Mouse (Mus musculus) CD8-positive naive resting alpha-beta T cell, adult 2 months (primary cell): ENCODE results near the gene Il2rb.

Experiments used
- DNase-seq, 2 experiments: peaks; one replicate each; pipeline ENCODE4 v3.0.0; 2022; ENCODE audit warnings: low read depth in 2 of 2, low spot score in 2 of 2

Il2rb gene

DNA sequence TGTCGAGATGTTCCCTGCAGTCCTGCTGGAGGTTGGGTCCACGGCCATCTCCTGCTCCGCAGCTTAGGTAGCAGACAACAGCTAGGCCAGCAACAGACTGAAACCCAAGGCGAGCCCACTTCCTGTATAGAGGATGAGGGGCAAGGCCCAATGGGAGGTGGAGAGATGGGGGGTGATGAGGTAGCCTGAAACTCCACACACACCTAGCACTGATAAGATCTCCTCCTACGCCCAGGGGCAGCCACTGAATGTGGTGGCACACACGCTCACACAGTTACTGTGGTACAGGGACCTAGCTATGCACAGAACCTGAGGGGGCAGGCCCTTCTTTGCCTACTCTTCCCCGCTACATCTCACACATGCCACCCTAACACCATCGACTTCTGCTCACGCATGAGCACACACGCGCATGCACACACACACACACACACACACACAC lies at the start of gene Il2rb:
TSS of gene Il2rb (minus strand) at position 304 of the 439 bp plus-strand sequence.
- DNase-seq, result peak; percentile 85 to 90

DNA sequence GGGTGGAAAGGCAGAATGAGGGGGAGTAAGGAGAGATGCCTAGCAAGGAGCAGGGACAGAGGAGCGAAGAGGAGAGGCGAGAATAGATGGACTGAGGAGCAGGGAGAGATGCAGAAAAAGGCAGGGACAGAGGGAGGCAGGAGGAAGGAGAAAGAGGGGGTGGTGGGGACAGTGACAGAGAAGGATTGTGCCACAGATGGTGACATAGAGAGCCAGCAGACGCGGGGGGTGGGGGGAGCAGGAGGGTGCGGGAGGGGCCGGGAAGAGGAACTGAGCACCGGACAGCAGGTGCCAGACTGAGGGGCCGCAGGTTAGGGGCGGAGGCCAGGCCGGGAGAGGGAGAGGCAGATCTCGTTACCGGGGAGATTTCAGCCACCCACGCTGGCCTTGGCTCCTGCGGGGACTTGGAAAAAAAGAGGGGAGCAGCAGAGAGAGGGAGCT lies 49.5 kb upstream of the Il2rb start, which contains the start of gene Sstr3:
TSS of gene Sstr3 (minus strand) at position 125 of the 441 bp plus-strand sequence.
- no peak for DNase-seq

DNA sequence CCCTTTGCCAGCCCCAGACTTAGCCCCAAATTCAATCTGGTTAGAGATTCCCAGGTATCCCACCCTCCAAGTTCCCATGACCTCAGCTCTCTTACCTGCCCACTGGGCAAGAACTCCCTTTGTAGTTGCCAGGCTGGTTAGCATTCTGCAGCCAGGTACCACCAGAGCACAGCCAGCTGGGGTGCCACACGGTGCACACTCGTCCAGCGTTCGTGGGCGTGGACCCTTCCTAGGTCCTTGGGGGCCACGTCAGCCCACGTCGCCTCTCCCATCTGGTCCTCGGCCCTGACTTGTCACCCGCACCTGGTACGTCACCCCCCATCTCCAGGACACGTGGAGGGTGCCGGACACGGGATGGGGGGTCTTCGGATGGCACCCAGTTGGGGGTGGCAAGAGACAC lies 49.0 kb upstream of the Il2rb start:
- no peak for DNase-seq

DNA sequence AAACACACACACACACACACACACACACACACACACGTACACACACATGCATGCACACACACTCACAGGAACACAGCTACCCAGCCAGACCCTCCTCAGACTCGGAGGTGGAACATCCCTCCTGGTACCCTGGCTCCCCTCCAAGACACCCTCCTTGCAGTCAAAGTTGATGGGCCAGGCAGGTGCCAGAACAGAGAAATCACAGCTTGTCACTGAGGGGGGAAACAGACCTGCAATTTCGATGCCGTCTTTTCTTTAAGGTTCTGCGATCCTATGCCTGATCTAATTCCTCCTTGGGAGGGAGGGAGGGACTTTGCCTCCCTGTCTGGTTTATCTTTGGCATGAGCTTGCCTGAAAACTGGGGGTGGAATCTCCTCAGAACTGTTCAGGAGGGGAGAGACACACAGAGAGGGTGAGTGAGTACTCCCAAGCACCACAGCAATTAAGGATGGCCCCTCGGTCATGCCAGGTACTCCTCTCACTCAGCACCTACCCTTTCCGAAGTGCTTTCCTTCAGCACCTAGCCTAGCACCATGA lies 47.8 kb upstream of the Il2rb start:
- DNase-seq, result no peak

- no peak for DNase-seq
Measured at GRCm38 (mm10) chr15:78542098-78542766, 47.2 kb upstream of the Il2rb start.

GRCm38 (mm10) chr15:78541606-78542005 lies 46.5 kb upstream of the Il2rb start:
- no peak for DNase-seq

DNA sequence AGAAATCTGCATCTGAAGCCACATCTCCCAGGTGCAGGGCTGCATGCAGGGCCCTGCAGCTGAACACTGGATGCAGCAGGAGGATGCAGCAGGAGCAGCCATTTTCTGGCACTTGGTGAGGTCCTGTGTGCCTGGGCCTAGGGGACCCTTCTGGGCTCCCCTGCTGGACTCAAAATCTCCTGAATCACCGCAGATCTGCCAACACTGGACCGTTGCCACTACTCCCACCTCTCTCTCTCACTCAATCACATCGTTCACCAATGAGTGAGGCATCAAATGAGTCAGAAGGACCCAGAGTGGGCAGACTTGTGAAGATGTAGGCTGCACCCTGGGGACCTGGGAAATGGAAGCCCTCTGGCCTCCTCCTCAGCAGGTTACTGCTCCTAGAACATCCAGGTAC lies 46.0 kb upstream of the Il2rb start:
- DNase-seq, result no peak

- no peak for DNase-seq
Measured at GRCm38 (mm10) chr15:78535723-78536421, 40.8 kb upstream of the Il2rb start.

GRCm38 (mm10) chr15:78533346-78533835 lies 38.3 kb upstream of the Il2rb start:
- no peak for DNase-seq

GRCm38 (mm10) chr15:78532566-78533345 lies 37.7 kb upstream of the Il2rb start:
- DNase-seq, result no peak

DNA sequence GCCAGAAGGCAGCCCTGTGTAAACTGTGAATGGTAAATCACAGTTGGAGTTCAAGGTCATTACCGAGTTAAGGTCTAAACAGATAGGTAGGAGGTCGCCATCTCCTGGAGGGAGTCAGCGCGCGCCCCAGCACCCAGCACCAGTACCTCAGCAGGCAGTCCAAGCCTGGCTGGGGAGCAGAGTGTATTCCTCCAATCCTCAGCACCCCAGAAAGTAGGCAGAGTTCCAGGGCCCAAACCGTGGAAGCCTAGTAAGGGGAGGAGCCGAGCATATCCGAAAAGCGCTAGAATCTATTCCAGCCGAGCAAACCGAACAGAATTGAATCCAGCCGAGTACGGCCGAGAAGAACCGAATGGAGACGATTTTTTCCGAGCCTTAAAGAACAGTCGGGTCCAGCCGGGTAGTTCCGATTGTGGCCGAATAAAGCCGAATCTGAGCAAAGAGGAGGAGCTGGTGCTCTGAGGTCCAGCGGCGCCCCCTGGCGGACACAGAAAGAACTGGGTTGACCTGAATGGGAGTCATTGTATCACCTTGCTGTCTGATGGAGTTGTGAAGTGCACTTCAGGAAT lies 36.9 kb upstream of the Il2rb start:
- peak; percentile 94 to 99 for DNase-seq

- DNase-seq, result no peak
Measured at GRCm38 (mm10) chr15:78531451-78531720, 36.3 kb upstream of the Il2rb start.

- DNase-seq, result no peak
Measured at GRCm38 (mm10) chr15:78530671-78531450, 35.8 kb upstream of the Il2rb start, which contains the start of gene C1qtnf6. TSS of gene C1qtnf6 (minus strand) at chr15:78531416.

GRCm38 (mm10) chr15:78530141-78530540 lies 35.1 kb upstream of the Il2rb start:
- no peak for DNase-seq

- DNase-seq, result no peak
Measured at GRCm38 (mm10) chr15:78529428-78529990, 34.4 kb upstream of the Il2rb start.

- peak; percentile 21 to 37 for DNase-seq
Measured at GRCm38 (mm10) chr15:78528726-78529411, 33.8 kb upstream of the Il2rb start.

- DNase-seq, result peak; percentile 65 to 69
Measured at GRCm38 (mm10) chr15:78527973-78528372, 32.9 kb upstream of the Il2rb start.

DNA sequence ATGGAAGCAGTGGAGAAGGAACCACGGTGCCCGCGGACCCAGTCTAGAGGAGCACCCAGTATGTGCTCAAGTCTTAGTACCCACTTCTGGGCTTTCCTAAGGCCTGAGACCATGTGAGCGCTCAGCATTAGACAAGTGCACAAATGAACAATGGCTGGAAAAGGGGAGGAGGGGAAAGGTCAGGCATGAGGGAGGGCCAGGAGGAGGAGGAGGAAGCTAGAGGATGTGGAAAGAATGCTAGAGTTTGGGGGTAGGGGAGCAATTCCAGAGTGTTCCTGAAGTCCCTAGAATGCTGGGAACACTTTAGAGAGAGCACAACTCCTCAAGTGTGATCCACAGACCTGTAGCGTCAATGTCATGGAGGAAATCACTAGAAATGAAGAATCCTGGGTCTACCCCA lies 29.1 kb upstream of the Il2rb start:
- DNase-seq, result no peak

- DNase-seq, result no peak
Measured at GRCm38 (mm10) chr15:78521892-78522291, 26.8 kb upstream of the Il2rb start.
